Mouse (Mus musculus): ENCODE measurements at regions not wholly inside any gene's neighbourhood (a gene's known extent, or its start where the extent isn't known, plus 50 kb on each side); places are given as distances from the start of the nearest gene placed in this dataset.
A peak's percentile ranks its signal among the peaks of the same experiment; 100 is the strongest.
"Not testable (repeated sequence)": the region's sequence is repeated elsewhere in the genome, so short reads cannot be mapped to it uniquely, and the experiment has no call there.

DNA sequence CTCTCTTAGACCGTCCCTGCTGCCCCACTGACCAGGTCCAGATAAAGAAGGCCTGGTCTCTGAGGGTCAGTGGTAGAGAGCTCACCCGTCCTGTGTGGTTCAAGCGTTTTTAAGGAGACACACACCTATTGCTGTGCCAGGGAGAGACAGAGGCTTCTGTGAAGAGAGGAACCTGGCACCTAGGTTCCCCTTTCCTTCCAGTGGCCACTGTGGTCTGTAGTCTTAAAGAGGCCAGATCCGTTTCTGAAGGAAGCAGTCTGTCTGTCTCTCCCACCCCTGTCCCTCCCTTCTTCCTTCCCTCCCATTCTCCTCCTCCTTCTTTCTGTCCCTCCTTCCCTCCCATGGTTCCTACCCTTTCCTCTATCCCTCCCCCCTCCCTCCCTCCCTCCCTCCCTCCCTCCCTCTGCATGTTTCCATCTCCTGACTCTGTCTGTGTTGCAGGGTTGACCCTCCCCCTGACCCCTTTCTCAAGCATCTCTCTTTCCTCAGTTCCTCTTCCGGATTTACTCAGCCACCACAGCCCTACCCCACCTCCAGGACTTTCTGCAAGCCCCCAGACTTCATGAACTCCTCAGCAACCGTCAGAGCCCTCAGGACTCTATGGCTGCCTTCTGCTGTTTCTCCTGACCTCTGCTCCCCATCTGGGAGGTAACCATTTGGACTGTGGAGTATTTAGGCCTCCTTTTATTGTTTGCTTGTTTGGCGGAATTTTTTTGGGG, 100.1 kb upstream of the Ubl3 start:
- DNase-seq (ENCODE audit: low spot score): no peak

DNA sequence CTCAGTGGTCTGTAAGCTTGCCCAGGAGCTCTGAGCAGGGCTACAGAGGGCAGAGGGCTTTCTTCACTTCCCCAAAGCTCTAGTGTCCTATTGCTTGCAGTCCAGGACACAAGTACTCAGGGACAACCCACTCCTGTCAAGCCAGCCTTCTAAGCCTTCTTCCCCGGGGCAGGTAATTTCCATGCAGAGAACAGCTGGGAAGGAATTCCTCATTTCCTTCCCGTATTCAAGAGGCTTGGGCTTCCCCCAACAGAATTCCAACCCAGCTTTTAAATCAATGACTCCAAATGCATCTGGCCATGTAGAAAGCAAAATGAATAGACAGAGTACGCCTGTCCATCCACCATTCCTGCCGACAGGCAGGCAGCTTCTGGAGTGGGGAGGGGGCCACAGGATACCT, 99.1 kb upstream of the Ubl3 start:
- DNase-seq (ENCODE audit: low spot score): no peak

DNA sequence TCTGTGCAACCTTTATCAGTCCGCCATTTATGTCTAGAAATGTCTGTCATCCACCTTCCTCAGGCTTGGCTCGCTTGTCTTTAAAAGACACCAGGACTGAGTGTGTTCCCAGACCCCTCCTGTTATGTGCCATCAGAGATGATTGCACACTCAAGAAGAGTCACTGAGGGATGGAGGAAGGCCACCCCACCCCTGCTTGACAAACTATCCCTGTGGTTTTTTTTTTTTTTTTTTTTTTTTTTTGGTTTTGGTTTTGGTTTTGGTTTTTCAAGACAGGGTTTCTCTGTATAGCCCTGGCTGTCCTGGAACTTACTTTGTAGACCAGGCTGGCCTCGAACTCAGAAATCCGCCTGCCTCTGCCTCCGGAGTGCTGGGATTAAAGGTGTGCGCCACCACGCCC, 97.0 kb upstream of the Ubl3 start:
- DNase-seq (ENCODE audit: low spot score): not testable (repeated sequence)

- DNase-seq (ENCODE audit: low spot score): no peak
Measured at GRCm38 (mm10) chr5:148649123-148649522, 96.5 kb upstream of the Ubl3 start.

- DNase-seq (ENCODE audit: low spot score): no peak
Measured at GRCm38 (mm10) chr5:148647644-148648043, 95.1 kb upstream of the Ubl3 start.

- DNase-seq (ENCODE audit: low spot score): no peak
Measured at GRCm38 (mm10) chr5:148645772-148646171, 93.2 kb upstream of the Ubl3 start.

- no peak for DNase-seq (ENCODE audit: low spot score)
Measured at GRCm38 (mm10) chr5:148645191-148645681, 92.6 kb upstream of the Ubl3 start.

- DNase-seq (ENCODE audit: low spot score): no peak
Measured at GRCm38 (mm10) chr5:148644345-148644744, 91.8 kb upstream of the Ubl3 start.

- DNase-seq (ENCODE audit: low spot score): no peak
Measured at GRCm38 (mm10) chr5:148641652-148642395, 89.2 kb upstream of the Ubl3 start.

DNA sequence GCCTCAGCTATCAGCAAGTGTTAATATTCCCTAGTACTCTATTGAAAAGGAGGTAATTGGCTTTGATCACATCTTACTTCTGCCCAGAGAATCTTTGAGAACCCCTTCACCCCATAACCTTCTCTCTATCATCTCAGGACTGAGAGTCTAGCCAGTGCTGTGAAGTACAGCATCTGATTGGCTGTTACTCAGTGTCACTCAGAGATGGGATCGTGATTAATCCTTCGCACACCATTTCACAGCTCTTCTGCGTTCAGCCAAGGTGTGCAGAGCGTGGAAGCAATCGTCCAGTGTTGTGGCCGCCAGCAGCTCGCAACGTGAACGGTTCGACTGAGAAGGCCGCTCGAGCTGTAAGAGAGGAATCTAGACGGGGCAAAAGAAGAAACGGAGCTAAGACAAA, 87.9 kb upstream of the Ubl3 start:
- DNase-seq (ENCODE audit: low spot score): no peak

DNA sequence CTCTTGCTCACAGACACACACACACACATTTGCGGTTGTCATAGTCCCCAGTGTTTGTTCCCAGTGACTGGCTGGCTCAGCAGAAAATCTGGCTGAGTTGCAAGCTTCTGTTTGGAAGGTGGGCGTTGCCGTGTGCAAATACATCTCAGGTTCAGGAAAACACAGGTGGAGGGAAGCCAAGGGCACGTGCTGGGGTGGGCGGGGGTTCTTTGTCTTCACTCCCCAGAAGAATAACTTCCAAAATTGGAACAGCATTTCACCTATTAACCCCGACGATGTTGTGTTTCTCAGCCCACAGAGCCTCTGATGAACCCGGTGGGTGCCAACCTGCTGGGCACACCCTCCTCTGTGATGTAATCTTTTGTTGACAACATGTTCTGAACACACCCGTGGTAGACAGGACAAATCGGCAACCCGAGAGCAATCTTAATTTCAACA, 82.3 kb upstream of the Ubl3 start:
- DNase-seq (ENCODE audit: low spot score): peak; percentile 28

DNA sequence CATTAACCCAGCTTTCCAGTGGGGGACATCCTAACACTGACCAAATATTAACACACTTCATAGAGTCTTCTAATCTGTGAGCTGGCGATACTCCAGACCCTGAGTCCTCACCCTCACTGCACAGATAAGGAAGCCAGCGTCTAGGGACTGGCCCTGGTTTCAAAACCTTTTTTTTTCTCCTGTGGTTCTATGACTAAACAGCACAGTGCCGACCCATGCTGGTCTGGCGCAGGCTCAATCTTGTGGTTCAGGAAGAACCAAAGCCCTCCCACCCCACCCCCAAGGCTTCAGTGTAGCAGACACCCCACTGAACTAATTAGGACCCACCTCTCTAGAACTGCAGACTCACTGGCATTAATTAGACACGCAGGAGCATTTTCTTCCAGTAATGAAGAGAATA, 81.4 kb upstream of the Ubl3 start:
- DNase-seq (ENCODE audit: low spot score): no peak

DNA sequence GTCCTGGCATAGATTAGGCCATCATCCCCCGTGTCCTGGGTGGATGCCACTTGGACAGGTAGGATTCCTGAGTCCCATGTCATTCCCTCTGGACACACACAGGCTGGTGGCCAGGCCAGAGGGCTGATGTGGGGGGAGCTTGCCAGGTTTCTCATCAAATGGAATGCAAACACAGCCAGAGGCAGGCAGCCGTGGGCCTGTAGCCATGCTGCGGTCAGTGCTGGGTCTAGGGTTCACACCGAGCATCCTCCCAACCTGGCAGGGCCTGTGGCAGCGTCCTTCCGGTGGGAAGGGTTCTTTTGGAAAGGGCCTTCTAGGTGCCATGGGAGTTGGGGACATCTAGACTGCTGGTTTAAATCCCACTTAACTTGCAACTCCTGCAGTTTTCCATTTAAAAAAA, 80.7 kb upstream of the Ubl3 start:
- DNase-seq (ENCODE audit: low spot score): peak; percentile 25

- no peak for DNase-seq (ENCODE audit: low spot score)
Measured at GRCm38 (mm10) chr5:148632516-148633170, 80.1 kb upstream of the Ubl3 start.

DNA sequence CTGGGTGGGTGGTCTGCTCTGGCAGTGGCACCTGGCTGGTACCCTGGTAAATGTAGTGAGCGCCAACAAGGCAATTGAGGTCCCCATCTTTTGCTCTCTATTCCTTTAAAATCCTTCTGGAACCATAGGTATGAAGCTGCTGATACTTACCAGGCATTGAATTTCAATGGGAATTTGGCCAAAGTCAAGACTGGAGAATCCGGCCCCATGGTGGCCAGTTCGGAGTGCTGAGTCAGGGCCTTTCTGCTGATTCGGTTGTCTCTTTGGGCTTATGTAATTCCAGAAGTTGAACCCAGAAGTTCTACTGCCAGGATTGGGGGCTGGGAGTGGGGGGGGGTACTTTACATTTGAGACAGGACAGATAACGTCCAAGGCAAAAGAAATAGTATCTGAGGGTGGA, 79.0 kb upstream of the Ubl3 start:
- no peak for DNase-seq (ENCODE audit: low spot score)

GRCm38 (mm10) chr5:148626014-148626413, 73.4 kb upstream of the Ubl3 start:
- DNase-seq (ENCODE audit: low spot score): no peak

- no peak for DNase-seq (ENCODE audit: low spot score)
Measured at GRCm38 (mm10) chr5:148624649-148625405, 72.2 kb upstream of the Ubl3 start.

DNA sequence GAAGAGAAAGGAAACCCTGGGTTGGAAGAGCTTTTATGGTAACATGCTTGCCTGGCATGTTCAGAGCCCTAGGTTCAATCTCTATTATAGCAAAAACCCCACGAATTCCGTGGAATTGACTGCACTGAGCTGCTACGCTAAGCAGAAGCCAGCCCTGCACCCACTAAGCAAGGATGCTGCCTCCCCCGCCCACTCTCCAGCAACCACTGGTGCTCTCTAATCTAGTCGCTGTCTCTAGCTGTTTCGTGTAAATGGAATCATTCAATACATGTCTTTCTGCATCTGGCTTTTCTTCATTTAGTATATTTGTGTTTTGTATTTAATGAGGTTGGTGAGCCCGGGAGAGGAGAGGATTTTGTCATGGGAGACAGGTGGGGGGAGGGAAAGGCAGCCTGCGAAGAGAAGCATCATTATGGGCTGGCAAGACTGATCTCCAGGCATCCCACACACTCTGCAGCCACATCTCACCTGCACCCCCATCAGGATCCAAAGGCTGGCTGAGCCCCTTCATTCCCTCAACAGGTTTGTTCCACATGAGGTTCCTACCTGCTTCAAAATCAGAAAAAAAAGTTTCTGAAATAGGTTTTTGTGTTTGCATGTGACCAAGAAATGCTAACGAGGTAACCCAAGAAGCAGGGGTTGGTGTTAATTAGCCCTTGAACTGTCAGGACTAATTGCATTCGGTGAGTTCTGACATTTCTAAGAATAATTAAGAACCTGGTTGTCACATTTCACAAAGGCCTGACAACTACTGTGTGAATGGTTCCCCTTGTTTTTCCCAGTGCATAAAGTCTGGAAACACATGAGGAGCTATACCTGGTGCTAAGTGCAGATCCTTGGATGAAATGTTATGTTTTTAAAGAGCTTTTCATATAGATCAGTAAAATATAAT, 68.6 kb upstream of the Ubl3 start:
- DNase-seq (ENCODE audit: low spot score): no peak

GRCm38 (mm10) chr5:148619917-148620316, 67.3 kb upstream of the Ubl3 start:
- no peak for DNase-seq (ENCODE audit: low spot score)

GRCm38 (mm10) chr5:148616426-148616825, 63.8 kb upstream of the Ubl3 start:
- DNase-seq (ENCODE audit: low spot score): no peak

Measured in urinary bladder, adult 2 months (tissue).